Mouse (Mus musculus) G1E (cell line): ENCODE results near the gene Hpd.
"Not testable (repeated sequence)": the region's sequence is repeated elsewhere in the genome, so short reads cannot be mapped to it uniquely, and the experiment has no call there.

Source experiments
- CTCF ChIP-seq: IDR thresholded peaks from 2 replicates; pipeline ENCODE4 v1.5.1; 2012; ENCODE audit warnings: low read depth, low read length, inconsistent platforms, mixed read lengths
- GATA1 ChIP-seq: IDR thresholded peaks from 2 replicates; pipeline ENCODE4 v1.6.1; 2012; ENCODE audit warnings: borderline replicate concordance, low read length, inconsistent platforms, mixed read lengths
- GATA2 ChIP-seq: IDR thresholded peaks from 2 replicates; pipeline ENCODE4 v1.6.1; 2012; ENCODE audit warnings: low read depth, low read length, inconsistent platforms, borderline replicate concordance
- POLR2AphosphoS5 ChIP-seq: IDR thresholded peaks from 2 replicates; pipeline ENCODE4 v1.6.1; 2012; ENCODE audit warnings: low read depth, low read length, inconsistent platforms; ENCODE audit not compliant: insufficient replicate concordance
- TAL1 ChIP-seq: conservative IDR thresholded peaks from 2 replicates; pipeline ENCODE4 v1.6.1; 2012; ENCODE audit warnings: low read depth, low read length, inconsistent platforms, mixed read lengths

- not testable (repeated sequence) for TF ChIP-seq CTCF, GATA1, TAL1, GATA2, POLR2AphosphoS5
These were observed 21.1 kb upstream of the Hpd start for GRCm38 (mm10) chr5:123203591-123203990.
